Mouse (Mus musculus) cerebellum, adult 8-10 months (tissue): ENCODE results near the gene Ip6k3.

Source experiments
- DNase-seq: peaks from one replicate; pipeline ENCODE4 v3.0.0; 2022

The Ip6k3 gene

DNA sequence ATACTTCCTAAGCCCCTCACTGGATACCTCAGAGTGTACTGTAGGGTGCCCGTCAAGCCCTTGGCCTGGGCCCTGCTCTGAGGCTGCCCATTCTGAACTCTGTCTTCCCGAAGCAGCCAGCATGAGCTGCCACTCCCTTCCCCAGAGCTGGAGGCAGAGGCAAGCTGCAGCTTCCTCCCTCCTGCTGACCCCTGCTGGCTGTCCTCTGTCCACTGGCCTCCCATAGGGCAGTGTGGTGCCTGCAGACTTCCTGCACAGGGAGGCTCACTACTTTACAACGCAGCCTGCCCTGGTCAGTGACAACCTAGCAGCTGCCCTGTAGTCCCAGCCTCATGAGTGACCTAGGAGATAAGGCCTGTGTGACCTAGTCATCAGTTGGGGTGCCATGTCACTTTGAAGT lies 14.1 kb upstream of the Ip6k3 start:
- DNase-seq: no peak

- no peak for DNase-seq
These were observed 12.2 kb upstream of the Ip6k3 start for GRCm38 (mm10) chr17:27179681-27180280.

DNA sequence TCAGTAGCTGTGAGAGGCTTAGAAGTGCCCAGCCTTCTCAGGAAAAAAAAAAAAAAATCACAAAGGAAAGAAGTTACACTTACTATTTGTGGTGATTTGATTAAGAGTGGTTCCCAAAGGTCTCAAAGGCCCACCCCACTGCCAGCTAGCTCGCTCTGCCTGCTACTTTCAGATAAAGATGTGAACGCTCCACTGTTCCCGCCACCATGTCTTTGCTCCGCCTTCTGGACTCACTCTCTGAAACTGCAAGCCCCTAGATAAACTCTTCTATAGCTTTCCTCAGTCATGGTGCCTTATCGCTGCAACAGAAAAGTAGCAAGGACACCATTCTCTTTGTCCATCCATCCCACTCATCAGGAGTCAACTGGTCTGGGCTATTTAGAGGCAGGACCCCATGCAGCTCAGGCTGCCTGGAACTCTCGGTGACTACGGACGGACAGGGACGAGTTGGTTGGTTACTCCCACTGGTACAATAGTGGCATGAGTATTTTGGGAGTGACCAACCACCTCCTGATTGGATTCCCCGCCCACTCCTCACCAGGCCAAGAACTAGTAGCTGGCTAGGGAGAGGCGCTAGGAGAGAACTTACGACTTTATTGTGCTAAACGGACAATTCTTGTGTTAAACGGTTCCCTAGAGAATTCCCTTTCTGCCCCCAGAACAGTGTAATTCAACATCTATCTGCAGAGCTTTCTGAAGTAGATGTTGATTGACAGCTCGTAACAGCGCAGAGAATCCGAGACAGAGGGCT lies 11.0 kb upstream of the Ip6k3 start:
- DNase-seq: no peak

- no peak for DNase-seq
These were observed 10.4 kb upstream of the Ip6k3 start for GRCm38 (mm10) chr17:27178019-27178418.

GRCm38 (mm10) chr17:27176754-27177153 lies 9.2 kb upstream of the Ip6k3 start:
- no peak for DNase-seq

DNA sequence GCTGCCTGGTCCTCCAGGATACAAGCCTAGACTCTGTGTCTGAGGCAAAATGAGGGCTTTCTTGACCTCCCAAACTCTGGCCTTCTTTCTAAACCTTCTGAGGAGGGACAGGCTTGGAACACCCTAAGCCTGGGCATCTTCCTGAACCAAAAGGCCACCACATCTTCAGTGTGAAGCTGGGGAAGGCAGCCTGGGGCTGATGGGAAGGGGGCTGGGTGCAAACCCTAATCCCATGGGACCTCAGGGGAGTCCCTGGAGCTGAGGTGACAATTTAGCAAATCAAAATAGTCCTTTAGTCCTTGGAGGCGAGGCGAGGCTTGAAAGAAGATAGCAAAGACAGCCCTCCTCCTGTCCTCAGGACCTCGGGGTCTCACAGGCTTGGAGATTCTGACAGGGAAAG lies 8.7 kb upstream of the Ip6k3 start:
- no peak for DNase-seq

DNA sequence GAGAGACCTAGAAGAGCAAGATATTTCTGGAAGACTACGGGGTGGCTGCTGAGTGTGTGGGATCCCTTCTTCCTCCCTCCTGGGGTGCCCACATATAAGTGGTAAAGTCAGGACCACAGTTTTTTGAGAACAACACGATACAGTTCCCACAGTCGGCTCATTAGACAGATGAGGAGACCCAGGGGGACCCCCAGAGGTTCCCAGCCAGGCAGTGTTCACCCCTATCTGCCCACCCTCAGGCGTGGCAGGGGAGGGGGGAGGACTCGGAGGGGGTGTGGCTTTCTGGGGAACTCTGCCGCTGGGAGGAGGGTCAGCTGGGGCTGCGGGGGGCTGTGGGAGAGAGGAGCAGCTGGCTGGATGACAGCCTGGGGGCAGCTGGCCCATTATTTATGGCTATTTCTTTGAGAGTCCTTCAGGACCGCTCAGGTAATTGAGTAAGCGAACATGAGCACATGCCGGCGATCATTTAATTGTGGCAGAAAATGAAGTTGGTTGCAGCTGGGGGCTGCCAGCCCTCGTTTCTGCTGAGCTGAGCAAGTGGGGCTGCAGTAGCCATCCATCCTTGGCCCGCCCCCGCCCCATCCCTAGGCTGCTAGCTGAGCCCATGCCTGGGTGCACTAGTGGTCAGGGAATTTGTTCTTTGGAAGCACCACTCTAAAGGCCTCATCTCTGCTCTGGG lies 7.7 kb upstream of the Ip6k3 start:
- DNase-seq: no peak

DNA sequence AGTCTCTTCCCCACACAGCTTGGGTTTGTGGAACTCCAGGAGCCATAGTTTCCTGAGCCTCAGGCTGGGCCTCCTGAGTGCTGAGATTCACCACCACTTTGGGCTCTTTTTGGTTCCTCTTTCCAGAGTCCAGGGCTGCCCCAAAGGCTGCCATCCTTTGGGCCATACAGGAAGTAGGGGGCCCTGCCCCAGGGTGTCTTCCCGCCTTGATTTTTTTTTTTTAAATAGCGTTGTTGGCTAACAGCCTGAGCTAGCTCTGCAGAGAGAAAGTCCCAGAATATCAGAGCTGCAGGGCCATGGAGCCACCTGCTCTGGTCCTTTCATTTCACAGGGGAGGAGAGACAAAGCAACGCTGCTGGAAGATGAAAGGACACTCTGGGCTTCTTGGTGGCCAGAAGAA lies 6.1 kb upstream of the Ip6k3 start:
- DNase-seq: no peak

DNA sequence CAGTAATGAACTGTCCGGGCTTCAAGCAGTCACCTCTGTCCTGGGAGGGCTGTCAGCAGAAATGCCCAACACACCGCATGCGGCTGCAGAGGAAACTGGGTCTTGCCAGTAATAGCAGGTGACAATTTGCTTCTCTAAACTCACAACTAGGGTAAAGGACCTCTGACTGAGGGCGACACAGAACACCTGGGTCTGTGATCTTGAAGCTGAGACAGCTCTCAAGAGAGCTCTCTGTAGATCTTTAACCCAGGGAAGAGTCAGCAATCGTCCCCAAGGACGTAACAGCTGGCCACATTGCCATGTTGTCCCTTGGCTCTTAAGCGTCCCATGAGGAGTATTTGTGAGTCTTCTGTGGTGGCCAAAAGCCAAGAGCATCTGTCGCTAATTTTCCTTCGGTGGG lies 4.9 kb upstream of the Ip6k3 start:
- no peak for DNase-seq

DNA sequence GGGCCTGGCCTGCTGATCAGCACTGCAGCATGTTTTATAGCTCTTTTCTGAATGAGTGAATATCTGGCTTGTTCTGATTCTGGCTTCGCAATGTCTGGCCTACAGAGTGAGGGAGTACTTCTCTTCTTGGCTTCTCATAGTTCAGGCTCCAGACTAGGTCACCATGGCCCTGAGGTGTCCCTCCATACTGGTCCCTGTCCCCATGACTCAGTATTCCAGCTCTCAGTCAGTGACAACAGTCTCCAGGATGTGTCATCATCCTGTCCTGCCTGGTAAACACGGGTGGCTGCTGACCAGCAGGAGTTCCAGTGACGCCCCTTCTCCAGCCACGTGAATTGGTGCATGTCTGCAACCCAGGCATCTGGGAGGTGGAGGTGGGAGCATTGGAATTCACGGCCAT lies 3.5 kb upstream of the Ip6k3 start:
- no peak for DNase-seq

DNA sequence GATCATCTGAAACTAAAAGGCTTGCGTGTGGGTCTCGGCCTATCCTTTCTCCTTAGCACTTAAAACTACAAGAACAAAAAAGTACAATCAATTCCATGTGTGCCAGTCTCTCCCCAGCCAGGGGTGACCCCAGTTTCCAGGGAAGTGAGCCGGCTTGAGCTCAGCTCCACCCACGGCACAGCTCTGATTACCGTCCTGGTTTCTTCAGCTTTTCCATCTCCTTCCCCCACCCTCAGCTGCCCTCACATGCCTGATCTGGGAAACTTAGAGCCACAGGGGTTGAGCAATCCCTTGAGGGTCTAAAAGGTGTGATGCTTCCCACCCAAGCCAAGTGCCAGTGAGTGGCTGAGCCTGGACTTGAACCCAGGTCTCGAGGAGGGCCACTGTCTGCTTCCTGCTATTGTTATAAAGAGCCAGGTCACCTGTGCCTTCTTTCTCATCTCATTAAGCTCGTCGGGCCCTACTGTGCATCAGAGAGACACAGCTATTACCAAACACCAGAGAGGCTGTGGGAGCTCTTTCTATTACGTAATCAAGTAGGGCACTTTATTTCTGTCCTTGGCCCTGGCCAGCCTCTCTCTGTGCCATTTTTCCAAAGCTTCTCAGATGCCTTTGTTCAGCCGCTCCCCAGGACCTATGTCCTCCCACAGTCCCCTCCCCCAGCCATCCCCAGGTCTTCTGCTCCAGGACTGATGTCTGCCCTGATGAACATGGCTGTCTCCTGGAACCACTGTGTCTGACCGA lies 2.5 kb upstream of the Ip6k3 start:
- DNase-seq: no peak

- DNase-seq: no peak
These were observed 974 bp upstream of the Ip6k3 start for GRCm38 (mm10) chr17:27168569-27168968.

DNA sequence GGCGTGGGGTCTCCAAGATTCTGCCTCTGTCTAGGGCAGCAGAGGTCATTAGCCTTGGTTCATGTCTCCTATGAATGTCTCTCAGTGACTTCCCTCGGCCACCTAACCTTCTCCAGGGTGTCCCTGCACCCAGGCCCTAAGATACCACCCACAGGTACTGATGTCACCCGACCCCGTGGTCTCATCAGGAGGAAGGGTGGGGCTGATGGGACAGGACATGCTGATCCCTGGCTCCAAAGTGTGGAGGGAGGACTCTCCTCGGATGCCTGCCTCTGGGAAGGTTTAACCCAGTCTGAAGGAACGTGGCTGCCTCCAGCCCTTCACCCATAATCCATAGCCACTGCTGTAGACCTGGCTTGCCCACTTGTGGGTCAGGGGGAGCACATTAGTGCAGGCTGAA lies 694 bp downstream of the Ip6k3 start:
- no peak for DNase-seq

DNA sequence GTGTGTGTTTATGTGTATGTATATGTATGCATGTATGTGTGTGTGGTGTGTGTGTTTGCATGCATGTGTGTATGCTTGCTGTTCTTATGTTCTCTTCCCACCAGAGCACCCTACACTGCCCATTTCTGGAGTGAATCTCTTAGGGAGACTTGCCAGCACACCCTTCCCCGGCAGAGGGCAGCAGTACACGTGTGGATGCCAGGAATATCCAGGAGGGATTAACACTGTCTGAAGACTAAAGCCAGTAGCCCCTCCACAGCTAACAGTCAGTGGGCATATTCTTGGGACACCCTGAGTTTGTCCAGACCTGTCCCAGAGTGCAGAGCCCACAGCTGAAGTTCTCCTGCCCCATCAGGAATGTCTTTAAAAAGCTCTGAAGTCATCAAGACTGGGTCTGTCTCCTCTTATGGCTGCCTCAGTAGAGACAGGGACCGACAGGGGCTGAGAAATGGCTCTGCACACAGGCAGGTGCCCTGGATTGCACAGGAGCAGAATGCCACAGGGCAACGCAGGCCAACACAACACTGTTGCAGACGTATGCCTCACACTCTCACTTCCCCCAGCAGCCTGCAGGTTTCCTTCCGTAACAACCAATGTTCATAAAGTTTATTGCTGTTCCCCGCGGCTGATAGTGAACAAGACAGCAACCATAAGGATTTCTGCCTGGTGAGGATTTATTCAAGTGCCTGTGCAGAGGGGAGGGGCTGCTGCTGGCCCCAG lies 2.4 kb downstream of the Ip6k3 start:
- DNase-seq: peak; percentile 41

DNA sequence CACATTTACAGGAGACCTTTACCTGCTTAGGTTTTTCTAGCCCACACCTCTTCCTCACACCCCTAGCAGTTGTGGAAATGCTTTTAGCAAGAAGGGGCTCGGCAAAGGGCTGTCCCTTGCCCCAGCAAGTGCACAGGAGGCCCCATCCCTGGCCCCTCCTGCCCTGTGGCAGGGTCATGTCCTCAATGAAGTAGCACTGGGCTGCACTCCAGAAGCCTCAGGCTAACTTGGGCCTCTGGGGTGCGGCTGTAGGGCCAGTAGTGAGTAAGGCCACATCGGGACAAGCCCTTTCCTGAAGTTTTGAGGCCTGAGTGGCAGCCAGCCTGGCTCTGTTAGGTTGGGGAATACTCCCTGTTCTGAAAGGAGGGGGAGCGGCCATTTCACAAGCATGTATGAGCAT lies 6.7 kb downstream of the Ip6k3 start:
- DNase-seq: no peak

DNA sequence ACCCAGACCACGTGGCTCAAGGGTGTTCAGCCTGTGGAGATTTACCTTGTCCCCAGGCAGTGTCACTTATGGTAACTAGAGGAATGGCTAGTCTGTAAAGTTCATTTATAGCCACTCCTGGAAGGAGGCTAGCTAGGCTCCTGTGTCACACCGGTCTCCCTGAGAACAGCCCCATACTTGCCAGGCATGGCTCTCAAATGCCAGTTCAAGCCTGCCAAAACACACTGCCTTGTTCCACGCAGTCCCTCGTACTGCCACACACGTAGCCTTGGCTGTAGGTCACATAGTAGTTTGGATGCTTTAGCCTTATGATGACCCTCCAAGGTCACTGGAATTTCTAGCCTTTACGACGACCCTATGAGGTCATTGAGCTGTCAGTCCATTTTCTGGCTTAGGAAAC lies 8.4 kb downstream of the Ip6k3 start:
- no peak for DNase-seq

GRCm38 (mm10) chr17:27158439-27158838 lies 9.2 kb downstream of the Ip6k3 start:
- no peak for DNase-seq

DNA sequence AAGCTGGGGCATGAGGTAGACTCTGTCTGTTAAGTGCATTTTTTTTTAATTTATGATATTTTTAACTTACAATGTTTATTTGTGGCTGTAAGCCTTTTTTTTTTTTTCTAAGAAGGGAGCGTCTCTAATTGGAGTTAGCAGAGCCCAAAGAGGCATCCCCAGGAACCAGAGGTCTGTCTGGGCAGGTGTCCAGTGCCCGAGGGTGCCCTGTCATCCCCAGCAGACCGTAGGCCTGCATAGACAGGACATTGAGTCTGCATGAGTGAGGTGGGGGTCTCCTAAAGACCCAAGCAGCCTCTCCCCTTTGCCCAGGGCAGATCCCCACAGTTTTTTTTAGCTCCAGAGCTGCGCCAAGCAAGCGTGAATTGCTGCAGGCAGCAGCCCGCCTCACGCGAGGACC lies 11.8 kb downstream of the Ip6k3 start:
- no peak for DNase-seq

DNA sequence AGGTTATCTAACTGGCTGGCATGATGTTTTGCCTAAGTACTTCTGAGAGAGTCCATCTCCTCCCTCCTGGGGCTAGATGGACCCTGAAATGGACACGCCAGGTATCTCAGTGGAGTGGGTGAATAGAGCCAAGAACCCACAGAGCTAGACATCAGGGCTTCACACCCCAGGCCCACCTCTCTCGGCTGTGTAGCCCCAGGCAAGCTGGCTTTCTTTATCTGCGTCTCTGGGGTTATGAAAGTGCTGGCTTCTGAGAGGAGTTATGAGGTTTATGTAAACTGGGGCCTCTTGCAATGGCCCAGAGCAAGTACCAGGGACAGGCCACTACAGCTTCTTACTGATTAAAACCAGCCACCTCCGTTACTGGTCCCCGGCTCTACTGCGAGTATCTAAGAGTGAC lies 12.7 kb downstream of the Ip6k3 start:
- no peak for DNase-seq

- DNase-seq: peak; percentile 66
These were observed 13.3 kb downstream of the Ip6k3 start for GRCm38 (mm10) chr17:27154256-27154655.

- no peak for DNase-seq
These were observed 13.8 kb downstream of the Ip6k3 start for GRCm38 (mm10) chr17:27153773-27154193.

DNA sequence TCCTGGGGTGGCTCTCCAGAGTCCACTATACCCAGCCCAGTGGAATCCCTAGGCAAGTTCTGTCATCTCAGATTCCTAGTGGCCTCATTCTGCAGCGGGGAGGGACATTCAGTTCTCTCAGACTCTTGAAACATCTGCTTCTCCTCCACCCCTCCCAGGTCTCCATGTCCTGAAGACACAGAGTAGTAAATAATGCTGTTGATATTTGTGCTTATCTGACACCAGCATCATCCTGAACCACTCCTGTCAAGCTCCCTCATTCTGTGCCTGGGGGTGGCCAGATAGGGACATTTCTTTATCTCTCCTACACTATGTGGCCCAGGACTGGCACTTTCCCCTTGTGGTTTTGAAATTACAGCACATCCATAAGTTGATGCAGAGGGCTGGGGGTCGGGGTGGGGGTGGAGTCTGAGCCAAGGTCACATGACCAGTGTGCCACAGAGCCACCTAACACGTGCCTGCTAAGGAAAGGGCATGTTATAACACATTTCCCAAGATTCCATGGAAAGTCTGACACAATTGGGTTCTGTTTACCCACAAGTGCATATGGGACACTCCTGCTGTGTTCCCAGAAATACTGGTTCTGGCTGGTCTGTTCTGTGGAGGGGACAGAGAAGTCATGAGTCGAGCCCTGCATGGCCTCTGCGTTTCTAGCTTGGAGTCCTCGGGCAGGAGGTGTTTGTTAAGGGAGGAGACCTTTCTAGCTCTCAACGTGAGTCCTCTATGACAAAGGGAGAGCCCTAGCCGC lies 14.4 kb downstream of the Ip6k3 start:
- no peak for DNase-seq
